Mouse (Mus musculus) liver, adult (tissue): ENCODE data around the gene Zbtb6.

Source experiments
- GATA4 ChIP-seq: IDR thresholded peaks from 2 replicates; pipeline ENCODE4 v1.6.1; 2014; ENCODE audit warnings: mild to moderate bottlenecking, low read length; ENCODE audit not compliant: insufficient replicate concordance

Gene Zbtb6

GRCm38 (mm10) chr2:37421903-37422302, 21.1 kb downstream of the Zbtb6 start:
- TF ChIP-seq GATA4: no peak

GRCm38 (mm10) chr2:37395539-37395938, 47.4 kb downstream of the Zbtb6 start:
- no peak for TF ChIP-seq GATA4

- TF ChIP-seq GATA4: no peak
These were observed 60.0 kb downstream of the Zbtb6 start for GRCm38 (mm10) chr2:37382921-37383320.

GRCm38 (mm10) chr2:37380189-37380588, 62.8 kb downstream of the Zbtb6 start:
- no peak for TF ChIP-seq GATA4

- no peak for TF ChIP-seq GATA4
These were observed 67.0 kb downstream of the Zbtb6 start for GRCm38 (mm10) chr2:37376018-37376417.
